Mouse (Mus musculus): ENCODE measurements around the gene Txnip.
A peak's percentile ranks its signal among the peaks of the same experiment; 100 is the strongest.
"Not testable (repeated sequence)": the region's sequence is repeated elsewhere in the genome, so short reads cannot be mapped to it uniquely, and the experiment has no call there.

Txnip gene

GRCm38 (mm10) chr3:96596228-96596707, 38.5 kb downstream of the Txnip start, which contains the start of gene Ankrd34a:
Gene Ankrd34a (plus strand): TSS chr3:96596636.
- no peak for DNase-seq

GRCm38 (mm10) chr3:96596855-96597254, 39.1 kb downstream of the Txnip start:
- no peak for DNase-seq

- DNase-seq, result no peak
These were observed 39.7 kb downstream of the Txnip start for GRCm38 (mm10) chr3:96597435-96597891.

GRCm38 (mm10) chr3:96598156-96599068, 40.7 kb downstream of the Txnip start:
- peak; percentile 54 for DNase-seq

- no peak for DNase-seq
These were observed 41.3 kb downstream of the Txnip start for GRCm38 (mm10) chr3:96599069-96599393.

GRCm38 (mm10) chr3:96599411-96599810, 41.7 kb downstream of the Txnip start:
- no peak for DNase-seq

GRCm38 (mm10) chr3:96600639-96601250, 43.0 kb downstream of the Txnip start, which contains the start of gene Lix1l:
Gene Lix1l (plus strand): TSS chr3:96601149.
- peak; percentile 91 for DNase-seq

- peak; percentile 66 for DNase-seq
These were observed 43.6 kb downstream of the Txnip start for GRCm38 (mm10) chr3:96601251-96601787.

- DNase-seq, result no peak
These were observed 44.4 kb downstream of the Txnip start for GRCm38 (mm10) chr3:96601941-96602703.

GRCm38 (mm10) chr3:96602704-96603084, 44.9 kb downstream of the Txnip start:
- no peak for DNase-seq

GRCm38 (mm10) chr3:96603311-96603710, 45.6 kb downstream of the Txnip start:
- DNase-seq, result no peak

- DNase-seq, result not testable (repeated sequence)
These were observed 48.2 kb downstream of the Txnip start for GRCm38 (mm10) chr3:96606007-96606406.

GRCm38 (mm10) chr3:96606618-96607017, 48.9 kb downstream of the Txnip start:
- DNase-seq, result no peak

Measured in kidney, adult 9 months (tissue).